Mouse (Mus musculus): ENCODE measurements around the gene Mat1a.

Mat1a gene

DNA sequence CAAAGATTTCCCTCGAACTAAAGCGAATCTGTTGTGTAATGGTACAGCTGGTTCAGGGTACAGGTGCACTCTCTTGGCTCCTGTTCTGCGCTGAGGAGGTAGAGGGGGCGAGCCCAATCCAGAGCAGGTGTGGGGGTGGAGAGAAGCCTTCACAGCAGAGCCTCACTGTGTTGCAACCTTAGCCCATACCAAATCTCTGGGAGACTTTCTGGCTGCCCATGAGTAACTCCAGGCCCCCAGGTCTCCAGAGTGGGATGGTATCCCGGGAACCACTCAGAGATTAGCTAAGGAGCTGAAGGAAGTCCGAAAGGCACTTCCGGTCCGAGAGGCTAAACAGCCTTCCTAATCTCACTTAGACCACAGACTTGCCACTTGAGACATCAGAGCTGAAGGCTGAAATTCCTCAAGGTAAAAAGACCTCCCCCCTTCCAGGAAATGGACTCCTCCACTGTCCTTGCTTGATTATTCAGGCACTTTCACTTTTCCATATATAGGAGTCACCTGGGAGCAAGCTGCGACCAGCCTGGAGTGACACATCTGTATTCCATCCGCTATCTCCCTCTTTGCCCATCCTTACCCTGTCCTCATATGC is at the start of gene Mat1a:
Mat1a (plus strand) TSS at position 183 of the 592 bp plus-strand sequence.
- DNase-seq (ENCODE audit: low read depth) = no peak

DNA sequence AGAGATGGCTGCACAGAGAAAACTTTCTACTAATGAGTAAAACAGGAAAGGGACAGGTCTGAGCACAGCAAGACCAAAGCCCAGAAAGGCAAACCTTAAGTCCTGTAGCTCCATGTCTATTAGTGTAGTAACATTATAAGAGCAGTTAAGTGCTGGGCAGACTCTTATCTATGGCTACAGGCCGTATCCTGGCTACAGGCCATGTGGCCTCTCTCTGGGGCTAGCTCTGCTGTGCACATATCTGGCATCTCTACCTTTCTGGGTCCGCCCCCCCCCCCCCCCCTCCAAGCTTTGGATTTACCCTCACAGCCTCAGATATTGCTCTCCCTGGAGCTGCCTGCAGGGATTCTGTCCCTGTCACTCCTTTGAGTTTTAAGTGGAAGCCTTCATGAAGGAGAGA is 39.7 kb upstream of the Mat1a start:
- peak; percentile 23 for DNase-seq (ENCODE audit: low read depth)

- no peak for DNase-seq (ENCODE audit: low read depth)
These were observed 38.4 kb upstream of the Mat1a start for GRCm38 (mm10) chr14:41066416-41066815.

GRCm38 (mm10) chr14:41069108-41069507 is 35.7 kb upstream of the Mat1a start, which contains the start of gene Dydc2:
TSS of gene Dydc2 (minus strand) at chr14:41069208.
- no peak for DNase-seq (ENCODE audit: low read depth)

GRCm38 (mm10) chr14:41070343-41070742 is 34.5 kb upstream of the Mat1a start:
- no peak for DNase-seq (ENCODE audit: low read depth)

DNA sequence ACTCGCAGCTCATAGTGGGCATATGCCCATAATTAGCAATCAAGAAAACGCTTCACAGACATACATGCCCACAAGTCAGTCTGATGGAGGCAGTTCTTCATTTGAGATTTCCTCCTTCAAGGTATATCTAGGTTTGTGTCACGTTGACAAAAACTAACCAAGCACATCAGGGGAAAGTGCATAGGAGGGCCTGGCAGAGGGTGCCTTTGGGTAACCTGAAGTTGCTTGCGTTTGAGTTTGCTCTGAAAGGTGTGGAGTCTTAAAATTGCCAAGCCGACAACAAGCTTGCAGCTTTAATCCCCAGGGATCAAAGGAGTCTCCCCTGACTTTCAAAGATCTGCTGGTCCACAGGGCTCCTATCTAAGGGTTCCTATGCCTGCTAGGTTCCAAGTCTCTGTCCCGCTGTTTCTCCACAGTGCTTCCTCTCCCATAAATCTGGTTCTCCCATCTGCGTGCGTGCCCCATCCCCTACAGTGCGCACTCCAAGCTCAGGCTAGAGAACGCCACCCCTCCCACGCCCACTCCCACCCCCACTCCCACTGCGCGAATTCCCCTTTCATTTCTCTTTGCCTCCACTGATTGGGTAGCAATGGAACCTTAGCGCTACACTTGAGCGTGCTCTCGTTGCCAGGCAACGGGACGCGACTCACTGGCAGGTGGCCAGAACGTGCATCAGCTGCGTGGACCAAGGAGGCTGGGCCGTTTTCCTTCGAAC is 32.4 kb upstream of the Mat1a start, which contains the start of gene Dydc1:
Dydc1 (plus strand) TSS at position 683 of the 715 bp plus-strand sequence.
- no peak for DNase-seq (ENCODE audit: low read depth)

DNA sequence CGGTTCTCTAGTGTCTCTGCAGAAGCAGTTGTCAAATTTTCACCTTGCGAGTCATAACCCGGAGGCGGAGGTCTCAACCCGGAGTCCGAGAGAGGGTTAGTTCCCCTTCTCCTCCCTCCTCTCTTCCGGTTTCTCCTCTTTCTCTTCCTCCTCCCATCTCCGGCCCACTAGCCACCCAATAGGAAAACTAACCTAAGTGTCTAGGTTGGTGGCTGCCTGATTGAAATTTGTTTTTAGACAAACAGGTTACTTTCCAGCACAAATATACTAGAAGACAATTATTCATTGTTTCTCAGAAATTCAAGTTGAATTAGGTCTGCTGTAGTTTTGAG is 31.9 kb upstream of the Mat1a start:
- DNase-seq (ENCODE audit: low read depth) = no peak

DNA sequence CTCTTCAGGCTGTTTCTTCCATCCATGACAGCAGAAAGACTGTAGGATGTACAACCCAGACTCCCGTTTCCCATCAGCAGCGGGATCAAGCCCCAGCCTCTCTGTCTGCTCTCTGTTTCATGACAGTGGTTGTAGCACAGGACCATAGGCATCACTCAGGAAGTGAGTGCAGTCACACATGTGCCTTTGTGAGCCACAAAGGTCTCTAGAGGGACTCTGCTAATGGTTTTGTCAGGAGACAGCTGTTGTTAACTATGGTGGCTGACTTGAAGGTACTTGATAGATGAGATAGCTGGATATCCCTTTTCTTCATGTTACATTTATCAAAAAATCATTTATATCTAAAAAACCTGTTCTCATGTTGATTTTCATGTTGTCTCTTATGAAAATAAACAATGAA is 22.4 kb upstream of the Mat1a start:
- DNase-seq (ENCODE audit: low read depth) = no peak

DNA sequence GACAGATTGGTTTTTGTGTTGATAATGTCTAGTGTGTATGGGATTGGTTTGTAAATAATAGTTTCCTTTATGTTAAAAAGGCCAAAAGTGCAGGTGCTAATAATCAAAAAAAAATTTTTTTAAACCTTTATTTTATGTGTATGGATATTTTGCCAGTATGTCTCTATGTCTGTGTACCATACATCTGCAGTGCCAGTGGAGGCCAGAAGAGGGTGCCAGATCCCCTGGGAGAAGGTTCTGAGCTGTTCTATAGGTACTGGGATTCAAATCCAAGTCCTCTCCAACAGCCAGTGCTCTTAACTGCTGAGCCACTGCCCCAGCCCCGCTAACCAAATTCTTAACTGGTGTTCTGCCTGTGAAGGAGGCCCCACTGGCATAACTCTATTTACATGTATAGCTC is 17.3 kb upstream of the Mat1a start:
- no peak for DNase-seq (ENCODE audit: low read depth)

DNA sequence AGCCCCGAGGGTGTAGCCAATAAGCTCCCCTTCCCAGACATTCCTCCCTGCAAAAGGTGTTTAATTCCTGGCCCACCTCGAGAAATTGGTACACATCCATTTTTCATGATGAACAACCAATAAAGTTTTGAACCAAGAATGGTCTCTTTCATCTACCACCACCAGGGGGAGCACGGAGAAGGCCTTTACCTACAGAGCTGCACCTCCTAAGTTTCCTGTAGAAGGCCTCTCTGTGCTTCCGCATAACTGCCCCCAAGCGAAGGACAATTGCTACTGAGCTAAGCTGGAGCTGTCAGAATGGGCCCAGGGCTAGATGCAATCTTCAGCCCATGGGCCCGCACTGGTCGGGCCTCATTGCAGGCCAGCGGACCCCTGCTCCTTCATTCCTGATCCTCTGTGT is 14.1 kb upstream of the Mat1a start:
- peak; percentile 23 for DNase-seq (ENCODE audit: low read depth)

GRCm38 (mm10) chr14:41094114-41094513 is 10.7 kb upstream of the Mat1a start:
- DNase-seq (ENCODE audit: low read depth) = no peak

GRCm38 (mm10) chr14:41096296-41096860 is 8.5 kb upstream of the Mat1a start:
- no peak for DNase-seq (ENCODE audit: low read depth)

DNA sequence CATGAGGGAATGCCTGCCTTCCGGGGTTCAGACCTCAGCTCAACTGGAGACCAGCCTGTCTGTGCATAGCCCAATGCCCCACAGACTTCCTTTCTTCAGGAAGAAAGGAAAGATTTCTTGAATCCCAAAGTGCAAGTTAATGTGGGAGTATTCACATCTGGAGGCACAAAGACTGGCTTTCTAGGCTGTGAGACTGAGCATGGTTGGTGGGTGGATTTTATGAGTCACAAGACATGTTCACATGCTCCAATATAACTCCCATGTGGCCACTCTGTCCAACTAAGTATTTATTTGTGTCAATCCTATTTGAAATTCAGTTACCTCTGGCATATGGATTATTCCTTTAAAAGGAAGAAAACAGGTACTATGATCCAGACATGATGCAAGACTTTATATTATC is 6.1 kb upstream of the Mat1a start:
- DNase-seq (ENCODE audit: low read depth) = no peak

DNA sequence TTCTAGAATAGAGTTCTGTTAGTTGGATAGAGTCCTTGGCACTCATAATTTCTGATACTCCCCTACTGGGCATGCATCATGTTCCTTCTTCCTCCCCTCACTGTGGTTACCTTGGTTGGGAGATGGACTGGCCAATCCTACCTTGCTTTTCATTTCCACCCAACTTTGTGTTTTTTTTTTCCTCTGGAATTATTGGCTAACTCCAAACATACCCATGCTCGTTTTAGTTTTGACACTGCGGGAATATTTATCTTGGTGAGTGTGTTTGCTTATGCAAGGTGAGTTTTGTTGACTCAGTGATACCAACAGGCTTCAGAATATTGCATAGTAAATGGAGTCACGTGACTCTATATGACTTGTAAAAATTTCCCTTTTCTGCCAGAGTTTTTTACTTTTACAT is 4.1 kb upstream of the Mat1a start:
- DNase-seq (ENCODE audit: low read depth) = no peak

DNA sequence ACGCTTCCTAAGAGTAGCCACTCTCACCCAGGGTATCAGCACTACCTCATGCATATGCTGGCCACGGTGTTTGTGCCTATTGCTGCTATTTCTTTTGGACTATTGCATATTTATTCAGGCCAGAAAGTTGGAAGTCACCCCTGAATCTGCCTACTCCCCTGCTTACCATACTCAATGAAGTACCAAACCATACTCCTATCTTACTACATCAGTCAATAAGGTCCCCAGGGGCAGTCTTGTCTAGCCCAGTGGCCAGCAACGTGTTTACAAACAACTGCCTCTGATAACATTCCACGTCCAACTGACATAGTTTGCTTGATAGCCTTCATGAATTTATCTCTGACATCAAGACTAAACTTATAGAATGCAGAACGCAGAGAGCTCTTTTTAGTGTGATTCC is 3.6 kb upstream of the Mat1a start:
- no peak for DNase-seq (ENCODE audit: low read depth)

DNA sequence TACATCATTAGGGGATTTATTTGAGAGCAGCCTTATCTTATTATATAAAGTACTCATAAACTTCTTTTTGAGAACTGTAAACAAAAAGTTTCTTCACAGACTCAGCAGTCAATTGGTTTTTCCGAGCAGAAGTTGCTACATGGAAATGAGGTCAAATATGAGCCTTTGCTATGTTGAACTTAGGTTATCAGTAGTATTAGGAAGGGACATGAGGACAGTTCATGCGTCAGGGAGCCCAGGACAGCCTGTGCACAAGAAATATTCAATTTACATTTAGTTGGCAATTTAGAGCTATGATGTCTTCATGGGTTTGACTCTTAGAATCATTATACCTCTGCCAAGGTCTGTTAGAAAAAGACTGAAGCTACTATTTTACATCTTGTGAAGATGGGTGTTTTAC is 2.6 kb upstream of the Mat1a start:
- no peak for DNase-seq (ENCODE audit: low read depth)

- DNase-seq (ENCODE audit: low read depth) = no peak
These were observed 6.3 kb downstream of the Mat1a start for GRCm38 (mm10) chr14:41111031-41111668.

GRCm38 (mm10) chr14:41112944-41113343 is 8.1 kb downstream of the Mat1a start:
- DNase-seq (ENCODE audit: low read depth) = no peak

DNA sequence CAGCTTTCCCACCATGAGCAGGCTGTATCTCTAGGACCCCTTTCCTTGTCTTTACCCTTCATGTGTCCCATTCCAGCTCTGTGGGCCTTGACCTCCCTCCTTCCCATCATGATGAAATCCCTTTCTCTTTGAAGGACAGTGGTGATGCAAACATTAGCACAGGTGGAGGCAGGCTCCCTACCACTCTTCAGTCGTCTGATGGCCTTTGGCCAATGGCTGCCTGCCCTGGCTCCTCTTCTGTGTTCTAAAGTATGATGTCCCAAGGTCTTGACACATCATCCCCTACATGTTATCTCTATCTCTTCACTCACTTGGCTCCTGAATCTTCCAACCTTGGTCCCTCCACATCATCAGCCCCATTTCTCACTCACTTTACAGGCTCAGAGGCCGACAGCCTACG is 11.4 kb downstream of the Mat1a start:
- no peak for DNase-seq (ENCODE audit: low read depth)

- DNase-seq (ENCODE audit: low read depth) = no peak
These were observed 19.8 kb downstream of the Mat1a start for GRCm38 (mm10) chr14:41124683-41125082.

GRCm38 (mm10) chr14:41127997-41128396 is 23.2 kb downstream of the Mat1a start:
- DNase-seq (ENCODE audit: low read depth) = no peak

DNA sequence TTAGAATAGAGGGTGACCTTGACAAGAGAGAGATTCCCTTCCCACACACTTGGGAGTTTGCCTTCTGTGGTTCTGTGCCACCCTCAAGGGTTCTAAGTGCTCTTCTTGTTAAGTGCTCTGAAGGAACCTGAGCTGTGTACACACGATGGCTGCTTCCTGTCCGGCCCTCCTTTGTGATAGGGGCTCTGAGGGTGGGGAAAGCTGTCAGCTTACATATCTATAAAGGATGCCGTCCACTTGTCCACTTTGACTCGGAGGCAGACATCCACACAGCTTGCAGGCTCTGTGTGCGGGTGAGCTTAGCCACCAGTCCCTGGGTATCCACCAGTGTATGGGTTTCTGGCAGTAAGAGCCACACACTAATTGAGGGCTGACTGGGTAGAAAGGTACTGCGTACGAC is 26.7 kb downstream of the Mat1a start, which contains the start of gene Sftpa1:
Sftpa1 (plus strand) TSS at position 243 of the 400 bp plus-strand sequence.
- no peak for DNase-seq (ENCODE audit: low read depth)

DNA sequence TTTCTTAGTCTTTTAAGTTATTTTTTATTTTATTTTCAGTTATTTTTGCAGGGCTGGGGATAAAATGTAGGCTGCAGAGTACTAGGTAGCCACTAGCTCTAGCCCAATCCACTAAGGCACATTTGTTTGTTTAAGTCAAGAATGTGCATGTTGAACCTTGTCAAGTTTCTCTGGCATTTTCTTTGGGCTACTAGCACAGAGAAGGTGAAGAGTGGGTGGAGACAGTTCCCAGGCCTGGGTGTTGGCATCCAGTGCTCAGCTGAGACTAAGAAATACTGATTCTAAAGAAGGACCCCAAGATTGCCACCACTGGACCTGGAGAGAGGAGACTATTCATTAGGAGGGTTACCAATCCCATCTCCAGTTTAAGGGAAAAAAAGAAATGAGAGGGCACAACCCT is 32.2 kb downstream of the Mat1a start:
- no peak for DNase-seq (ENCODE audit: low read depth)

Measured in c-Kit-positive CD71-positive TER-119-negative erythroid progenitor cells, embryonic 14.5 days (primary cell).